12 mouse cellular contexts compared by ENCODE assay signal in genomic region chr5:32064341-32065105, GRCm38 (mm10).
DNase-seq lines count a peak whose midpoint lies in the region; ATAC-seq and TF ChIP-seq lines count a peak whose summit lies in the region.
"Had no signal": no experiment of that assay in that cellular context is flagged by ENCODE, and none has a peak within 500 bp of the region (broad histone marks: within the 10 kb centered on the region; RNA-seq: fewer than 3 reads in every experiment).

No protein-coding gene starts in this region.

- H3K4me1 ChIP-seq in kidney, embryonic 15.5 days: peaks cover 11% of the 10 kb centered on the region
- H3K4me1 ChIP-seq in kidney, embryonic 16.5 days (ENCODE audit: insufficient read depth, low read length): peaks cover 4% of the 10 kb centered on the region
- H3K4me1 ChIP-seq in lung, embryonic 16.5 days (replicated peaks; ENCODE audit: control insufficient read depth, insufficient read depth, low read length): peaks cover 20% of the 10 kb centered on the region
- peaks cover 9% of the 10 kb centered on the region for H3K4me1 ChIP-seq in limb, embryonic 14.5 days (ENCODE audit: control insufficient read depth, insufficient read depth, low read length)
- peaks cover 3% of the 10 kb centered on the region for H3K4me1 ChIP-seq in stomach, postnatal 0 days (replicated peaks; ENCODE audit: control insufficient read depth, insufficient read depth)

- TF ChIP-seq CTCF in stomach, postnatal 0 days (IDR thresholded peaks at IDR 0.05; ENCODE audit: low read depth): no peak

- no peak overlapping the region for H3K9ac ChIP-seq in kidney, embryonic 15.5 days
- no peak overlapping the region for H3K9ac ChIP-seq in kidney, embryonic 16.5 days (replicated peaks; ENCODE audit: low read length)
- no peak overlapping the region for H3K9ac ChIP-seq in lung, embryonic 16.5 days (ENCODE audit: low read length)
- H3K9ac ChIP-seq in limb, embryonic 14.5 days (ENCODE audit: low read depth, low read length, severe bottlenecking): no peak overlapping the region
- H3K9ac ChIP-seq in stomach, postnatal 0 days (ENCODE audit: low read length): no peak overlapping the region

- no peak overlapping the region for H3K4me2 ChIP-seq in kidney, embryonic 15.5 days
- H3K4me2 ChIP-seq in kidney, embryonic 16.5 days (replicated peaks; ENCODE audit: low read depth, low read length): no peak overlapping the region
- H3K4me2 ChIP-seq in lung, embryonic 16.5 days (ENCODE audit: low read depth, low read length): no peak overlapping the region
- no peak overlapping the region for H3K4me2 ChIP-seq in limb, embryonic 14.5 days (replicated peaks; ENCODE audit: low read depth, low read length, severe bottlenecking)
- no peak overlapping the region for H3K4me2 ChIP-seq in stomach, postnatal 0 days (replicated peaks; ENCODE audit: low read depth)

- DNase-seq in lung, postnatal 4 days: no peak
- peak; percentile 17 for DNase-seq in limb, embryonic 14.5 days (ENCODE audit: low spot score)
- no peak for DNase-seq in stomach, postnatal 0 days (ENCODE audit: low spot score)
- no peak for DNase-seq in neural tube, embryonic 10.5 days (ENCODE audit: extremely low spot score, low spot score)
- DNase-seq: adrenal gland, postnatal 25 days; cerebellum, adult 11 months; right cerebral cortex, postnatal 14 days had no signal

- no peak for TF ChIP-seq EP300 in stomach, postnatal 0 days (optimal IDR thresholded peaks at IDR 0.05)

- WGBS in kidney, embryonic 15.5 days: 66% methylated on average over 2 of the region's 2 CpGs
- WGBS in kidney, embryonic 16.5 days: 76% methylated on average over 2 of the region's 2 CpGs
- WGBS in lung, embryonic 16.5 days: 75% methylated on average over 2 of the region's 2 CpGs
- WGBS in limb, embryonic 14.5 days: 69% methylated on average over 2 of the region's 2 CpGs
- 58% methylated on average over 2 of the region's 2 CpGs for WGBS in stomach, postnatal 0 days

- no peaks in the 10 kb centered on the region for H3K36me3 ChIP-seq in kidney, embryonic 15.5 days
- H3K36me3 ChIP-seq in kidney, embryonic 16.5 days (ENCODE audit: insufficient read depth, low read length): no peaks in the 10 kb centered on the region
- no peaks in the 10 kb centered on the region for H3K36me3 ChIP-seq in lung, embryonic 16.5 days (ENCODE audit: control insufficient read depth, insufficient read depth, low read length)
- no peaks in the 10 kb centered on the region for H3K36me3 ChIP-seq in limb, embryonic 14.5 days (ENCODE audit: control insufficient read depth, insufficient read depth, low read length)
- H3K36me3 ChIP-seq in stomach, postnatal 0 days (ENCODE audit: control insufficient read depth, insufficient read depth, low read length): no peaks in the 10 kb centered on the region

- H3K4me3 ChIP-seq in kidney, embryonic 15.5 days (replicated peaks): no peak overlapping the region
- H3K4me3 ChIP-seq in kidney, embryonic 16.5 days (ENCODE audit: low read length): no peak overlapping the region
- no peak overlapping the region for H3K4me3 ChIP-seq in lung, embryonic 16.5 days (ENCODE audit: low read length)
- H3K4me3 ChIP-seq in limb, embryonic 14.5 days (replicated peaks; ENCODE audit: low read length): no peak overlapping the region
- no peak overlapping the region for H3K4me3 ChIP-seq in stomach, postnatal 0 days (ENCODE audit: low read depth, low read length)

- no peaks in the 10 kb centered on the region for H3K9me3 ChIP-seq in kidney, embryonic 15.5 days (replicated peaks)
- no peaks in the 10 kb centered on the region for H3K9me3 ChIP-seq in kidney, embryonic 16.5 days (ENCODE audit: low read length)
- H3K9me3 ChIP-seq in lung, embryonic 16.5 days (ENCODE audit: control insufficient read depth, low read length): no peaks in the 10 kb centered on the region
- H3K9me3 ChIP-seq in limb, embryonic 14.5 days (ENCODE audit: control insufficient read depth, low read length): no peaks in the 10 kb centered on the region
- no peaks in the 10 kb centered on the region for H3K9me3 ChIP-seq in stomach, postnatal 0 days (ENCODE audit: control insufficient read depth, low read length)

- TF ChIP-seq POLR2A in limb, embryonic 14.5 days (IDR thresholded peaks at IDR 0.05; ENCODE audit: borderline replicate concordance, extremely low read depth, insufficient read depth, insufficient read length): no peak

- ATAC-seq in kidney, embryonic 15.5 days (replicated peaks; ENCODE audit: low FRiP score): no peak
- ATAC-seq in kidney, embryonic 16.5 days (ENCODE audit: low FRiP score, low TSS enrichment): no peak
- ATAC-seq in lung, embryonic 16.5 days (ENCODE audit: low read depth): peak; percentile 64
- no peak for ATAC-seq in limb, embryonic 14.5 days (ENCODE audit: low FRiP score, low read depth)
- ATAC-seq in stomach, postnatal 0 days (ENCODE audit: low FRiP score, low TSS enrichment): peak; percentile 48; the same call in 1 of the 2 replicates
- ATAC-seq: hindbrain, embryonic 16.5 days had no signal

- no peaks in the 10 kb centered on the region for H3K27me3 ChIP-seq in kidney, embryonic 15.5 days
- H3K27me3 ChIP-seq in kidney, embryonic 16.5 days (ENCODE audit: insufficient read depth, low read length): no peaks in the 10 kb centered on the region
- H3K27me3 ChIP-seq in lung, embryonic 16.5 days (ENCODE audit: control insufficient read depth, insufficient read depth, low read depth, low read length): no peaks in the 10 kb centered on the region
- no peaks in the 10 kb centered on the region for H3K27me3 ChIP-seq in limb, embryonic 14.5 days (ENCODE audit: control insufficient read depth, insufficient read depth, low read length)
- H3K27me3 ChIP-seq in stomach, postnatal 0 days (ENCODE audit: control insufficient read depth, insufficient read depth, low read length): no peaks in the 10 kb centered on the region
- H3K27me3 ChIP-seq: CH12.LX had no signal

- H3K27ac ChIP-seq in kidney, embryonic 15.5 days: 0 out of 2 replicates have a peak overlapping the region, but pooled peaks have one; percentile 30
- H3K27ac ChIP-seq in kidney, embryonic 16.5 days (ENCODE audit: low read length): no peak overlapping the region
- H3K27ac ChIP-seq in lung, embryonic 16.5 days (ENCODE audit: low read length): no peak overlapping the region; the same call in 1 of the 2 replicates
- no peak overlapping the region for H3K27ac ChIP-seq in limb, embryonic 14.5 days (replicated peaks; ENCODE audit: low read depth, low read length)
- peak overlapping the region; percentile 69 for H3K27ac ChIP-seq in stomach, postnatal 0 days (replicated peaks)

Comparison
In these comparisons a context has a peak if more than half of its experiments do, and no peak if none do; other contexts are left out.
1. H3K27ac ChIP-seq: peak in kidney, embryonic 15.5 days (single experiment) and stomach, postnatal 0 days (single experiment); none in kidney, embryonic 16.5 days (single experiment), lung, embryonic 16.5 days (single experiment) and limb, embryonic 14.5 days (single experiment).
2. ATAC-seq: peak in lung, embryonic 16.5 days (single experiment) and stomach, postnatal 0 days (single experiment); none in kidney, embryonic 15.5 days (single experiment), kidney, embryonic 16.5 days (single experiment) and limb, embryonic 14.5 days (single experiment).